Mouse (Mus musculus) ovary, adult 18-20 months (tissue): Measurements from ENCODE around the gene Nav2.

Experiments used
- DNase-seq: peaks from one replicate; pipeline ENCODE4 v3.0.0; 2022; ENCODE audit warnings: low spot score, mixed read lengths

Gene Nav2

GRCm38 (mm10) chr7:49290308-49290707 is 381.8 kb downstream of the Nav2 start:
- no peak for DNase-seq

- no peak for DNase-seq
These were observed 382.8 kb downstream of the Nav2 start for GRCm38 (mm10) chr7:49291208-49291892.

GRCm38 (mm10) chr7:49297148-49297547 is 388.6 kb downstream of the Nav2 start:
- DNase-seq, result peak; percentile 24

GRCm38 (mm10) chr7:49298431-49298839 is 389.9 kb downstream of the Nav2 start:
- no peak for DNase-seq

GRCm38 (mm10) chr7:49301487-49301886 is 393.0 kb downstream of the Nav2 start:
- DNase-seq, result no peak

GRCm38 (mm10) chr7:49303600-49304411 is 395.3 kb downstream of the Nav2 start:
- peak; percentile 26 for DNase-seq

GRCm38 (mm10) chr7:49307717-49308116 is 399.2 kb downstream of the Nav2 start:
- no peak for DNase-seq

GRCm38 (mm10) chr7:49309746-49310145 is 401.2 kb downstream of the Nav2 start:
- DNase-seq, result no peak

- DNase-seq, result no peak
These were observed 405.4 kb downstream of the Nav2 start for GRCm38 (mm10) chr7:49313945-49314344.

- DNase-seq, result no peak
These were observed 406.5 kb downstream of the Nav2 start for GRCm38 (mm10) chr7:49315033-49315432.

- no peak for DNase-seq
These were observed 408.1 kb downstream of the Nav2 start for GRCm38 (mm10) chr7:49316600-49316999.

GRCm38 (mm10) chr7:49318183-49318897 is 409.8 kb downstream of the Nav2 start:
- no peak for DNase-seq

GRCm38 (mm10) chr7:49318898-49319293 is 410.4 kb downstream of the Nav2 start:
- no peak for DNase-seq

GRCm38 (mm10) chr7:49319981-49320380 is 411.5 kb downstream of the Nav2 start:
- no peak for DNase-seq

- peak; percentile 44 for DNase-seq
These were observed 412.6 kb downstream of the Nav2 start for GRCm38 (mm10) chr7:49321124-49321531.

- DNase-seq, result no peak
These were observed 413.7 kb downstream of the Nav2 start for GRCm38 (mm10) chr7:49322179-49322578.

GRCm38 (mm10) chr7:49324575-49324974 is 416.1 kb downstream of the Nav2 start:
- DNase-seq, result no peak

GRCm38 (mm10) chr7:49326136-49326722 is 417.7 kb downstream of the Nav2 start:
- no peak for DNase-seq

- no peak for DNase-seq
These were observed 418.6 kb downstream of the Nav2 start for GRCm38 (mm10) chr7:49326967-49327742.

- no peak for DNase-seq
These were observed 421.7 kb downstream of the Nav2 start for GRCm38 (mm10) chr7:49330181-49330580.

GRCm38 (mm10) chr7:49331939-49332338 is 423.4 kb downstream of the Nav2 start:
- no peak for DNase-seq

GRCm38 (mm10) chr7:49332644-49333043 is 424.1 kb downstream of the Nav2 start:
- no peak for DNase-seq
